Mouse (Mus musculus) kidney, embryonic 16.5 days (tissue): ENCODE measurements around the gene Inka1. TPM values are rescaled to one million over a fixed set of nuclear protein-coding genes. Genes with fewer than 3 reads are reported as not detected.

Experiments
- ATAC-seq: fragments of 200-750 bp; cut with Nextera tagmentation; 2 replicates; pipeline ENCODE4 v1.8.0; 2017; ENCODE audit warnings: moderate TSS enrichment; ENCODE audit not compliant: low FRiP score, low TSS enrichment
- H3K27ac ChIP-seq: fragments of 300-500 bp; sonication (generic); 2 replicates; pipeline ENCODE4 v1.5.1; 2014; ENCODE audit warnings: low read length
- H3K27me3 ChIP-seq: fragments of 300-500 bp; sonication (generic); 2 replicates; pipeline ENCODE4 v1.6.1; 2014; ENCODE audit warnings: low read length, control low read depth, mixed read lengths; ENCODE audit not compliant: insufficient read depth
- H3K36me3 ChIP-seq: fragments of 300-500 bp; sonication (generic); 2 replicates; pipeline ENCODE4 v1.6.1; 2014; ENCODE audit warnings: low read length, control low read depth, mixed read lengths; ENCODE audit not compliant: insufficient read depth
- H3K4me1 ChIP-seq: fragments of 300-500 bp; sonication (generic); 2 replicates; pipeline ENCODE4 v1.6.1; 2014; ENCODE audit warnings: low read length, control low read depth, mixed read lengths; ENCODE audit not compliant: insufficient read depth
- H3K4me2 ChIP-seq: fragments of 300-500 bp; sonication (generic); replicated peaks from 2 replicates; pipeline ENCODE4 v1.6.1; 2014; ENCODE audit warnings: low read depth, low read length
- H3K4me3 ChIP-seq: fragments of 300-500 bp; sonication (generic); 2 replicates; pipeline ENCODE4 v1.5.1; 2014; ENCODE audit warnings: mild to moderate bottlenecking, low read length
- H3K9ac ChIP-seq: fragments of 300-500 bp; sonication (generic); replicated peaks from 2 replicates; pipeline ENCODE4 v1.6.1; 2014; ENCODE audit warnings: low read length
- H3K9me3 ChIP-seq: fragments of 300-500 bp; sonication (generic); 2 replicates; pipeline ENCODE4 v1.6.1; 2016; ENCODE audit warnings: low read length, control low read depth
- WGBS: fragments of 180-500 bp; shearing (Covaris S2); extraction: QIAGEN DNeasy Blood & Tissue Kit; methylation state at CpG from one replicate; pipeline ENCODE4 v1.1.7; 2014; 5-methylcytosine and 5-hydroxymethylcytosine counted together
- polyA plus RNA-seq: library from polyadenylated mRNA; unstranded; fragments of >200 nt; fragmentation: Nextera tagmentation; extraction: Ambion mirVana; gene quantifications from 2 replicates; pipeline ENCODE4 v1.2.1, GENCODE M21; 2015

The Inka1 gene
- polyA plus RNA-seq, 1 experiment from 2014 or later = 79.4 TPM

- Histone ChIP-seq H3K4me2 (no peak overlapping the region; the same call in 1 of the 2 replicates), H3K4me3 (no peak overlapping the region), H3K27ac (no peak overlapping the region), H3K36me3 (no peaks in the 10 kb centered on the region), H3K4me1 (peaks cover 5% of the 10 kb centered on the region), H3K9me3 (no peaks in the 10 kb centered on the region), H3K27me3 (peaks cover 12% of the 10 kb centered on the region), H3K9ac (no peak overlapping the region)
- ATAC-seq = no peak
- 15% methylated on average over 3 of the region's 3 CpGs for WGBS
Measured at GRCm38 (mm10) chr9:107936831-107937230, 48.8 kb downstream of the Inka1 start.

GRCm38 (mm10) chr9:107936215-107936822 is 49.4 kb downstream of the Inka1 start:
- Histone ChIP-seq H3K36me3 (no peaks in the 10 kb centered on the region), H3K4me1 (peaks cover 5% of the 10 kb centered on the region), H3K27ac (no peak overlapping the region), H3K4me2 (peak overlapping the region; percentile 88), H3K27me3 (peaks cover 12% of the 10 kb centered on the region), H3K9ac (peak overlapping the region; percentile 58), H3K9me3 (no peaks in the 10 kb centered on the region), H3K4me3 (peak overlapping the region; percentile 53)
- peak; percentile 62 for ATAC-seq
- under 1% methylated on average over 29 of the region's 29 CpGs for WGBS

- H3K4me1 ChIP-seq = peaks cover 5% of the 10 kb centered on the region
- WGBS = 1% methylated on average over 37 of the region's 41 CpGs
- peak overlapping the region; percentile 53 for H3K4me3 ChIP-seq
- H3K9ac ChIP-seq = peak overlapping the region; percentile 58
- peaks cover 12% of the 10 kb centered on the region for H3K27me3 ChIP-seq
- H3K27ac ChIP-seq = no peak overlapping the region
- no peaks in the 10 kb centered on the region for H3K9me3 ChIP-seq
- peak overlapping the region; percentile 88 for H3K4me2 ChIP-seq
- no peaks in the 10 kb centered on the region for H3K36me3 ChIP-seq
- peak; percentile 42 for ATAC-seq
Measured at GRCm38 (mm10) chr9:107935790-107936214, 49.9 kb downstream of the Inka1 start.

- Histone ChIP-seq H3K4me2 (peak within 1 kb of the TSS; percentile 88), H3K4me1 (peaks cover 5% of the 10 kb centered on the region), H3K36me3 (no peaks in the 10 kb centered on the region), H3K9ac (peak within 1 kb of the TSS; percentile 58), H3K9me3 (no peaks in the 10 kb centered on the region), H3K27me3 (peaks cover 12% of the 10 kb centered on the region), H3K27ac (no peak within 1 kb of the TSS), H3K4me3 (peak within 1 kb of the TSS; percentile 53)
- WGBS = 16% methylated on average over 3 of the region's 3 CpGs
- ATAC-seq = 0 out of 2 replicates have a peak, but pooled peaks have one; percentile 16
Measured at GRCm38 (mm10) chr9:107935374-107935773, 50.3 kb downstream of the Inka1 start, which contains the start of gene Camkv. Gene Camkv, plus strand, starts transcription at chr9:107935674.

Other genes starting within 250 kb of the Inka1 start
- 203 and 214 TPM in 2 replicates for gene Rbm5, start 214.9 kb downstream of the Inka1 start, polyA plus RNA-seq
- 71.5 and 83.7 TPM in 2 replicates for gene Rbm6, start 112.6 kb downstream of the Inka1 start, polyA plus RNA-seq
- gene Mon1a, start 97.7 kb downstream of the Inka1 start, polyA plus RNA-seq = 12.9 and 13.6 TPM in 2 replicates
- gene Mst1r, start 79.0 kb downstream of the Inka1 start, polyA plus RNA-seq = 2.1 and 2.8 TPM in 2 replicates
- not detected in 2 replicates for gene Actl11, start 57.4 kb downstream of the Inka1 start, polyA plus RNA-seq
- 2.0 and 2.2 TPM in 2 replicates for gene Camkv, start 50.2 kb downstream of the Inka1 start, polyA plus RNA-seq
- gene Traip, start 35.7 kb downstream of the Inka1 start, polyA plus RNA-seq = 23.3 and 24.5 TPM in 2 replicates
- 20.2 and 22.2 TPM in 2 replicates for gene Uba7, start 10.4 kb downstream of the Inka1 start, polyA plus RNA-seq
- gene Gm20661, start 2.8 kb downstream of the Inka1 start, polyA plus RNA-seq = 5.3 and 7.5 TPM in 2 replicates
- gene Cdhr4, start 6.6 kb upstream of the Inka1 start, polyA plus RNA-seq = 10.5 and 11.8 TPM in 2 replicates
- 0.64 and 1.1 TPM in 2 replicates for gene Gm20662, start 10.5 kb upstream of the Inka1 start, polyA plus RNA-seq
- 59.2 and 61.8 TPM in 2 replicates for gene Ip6k1, start 16.6 kb upstream of the Inka1 start, polyA plus RNA-seq
- 30.9 and 32.4 TPM in 2 replicates for gene Gmppb, start 63.4 kb upstream of the Inka1 start, polyA plus RNA-seq
- gene Amigo3, start 67.3 kb upstream of the Inka1 start, polyA plus RNA-seq = 2.9 and 3.3 TPM in 2 replicates
- gene Mst1, start 94.6 kb upstream of the Inka1 start, polyA plus RNA-seq = 0.10 and 0.21 TPM in 2 replicates
- 37.2 and 44.3 TPM in 2 replicates for gene Rnf123, start 97.5 kb upstream of the Inka1 start, polyA plus RNA-seq
- gene Apeh, start 108.7 kb upstream of the Inka1 start, polyA plus RNA-seq = 87.8 and 93.0 TPM in 2 replicates
- 0.64 and 0.67 TPM in 2 replicates for gene Bsn, start 204.5 kb upstream of the Inka1 start, polyA plus RNA-seq